Mouse (Mus musculus): Measurements from ENCODE around the gene Apbb1ip.
"Not testable (repeated sequence)": the region's sequence is repeated elsewhere in the genome, so short reads cannot be mapped to it uniquely, and the experiment has no call there.

The Apbb1ip gene

DNA sequence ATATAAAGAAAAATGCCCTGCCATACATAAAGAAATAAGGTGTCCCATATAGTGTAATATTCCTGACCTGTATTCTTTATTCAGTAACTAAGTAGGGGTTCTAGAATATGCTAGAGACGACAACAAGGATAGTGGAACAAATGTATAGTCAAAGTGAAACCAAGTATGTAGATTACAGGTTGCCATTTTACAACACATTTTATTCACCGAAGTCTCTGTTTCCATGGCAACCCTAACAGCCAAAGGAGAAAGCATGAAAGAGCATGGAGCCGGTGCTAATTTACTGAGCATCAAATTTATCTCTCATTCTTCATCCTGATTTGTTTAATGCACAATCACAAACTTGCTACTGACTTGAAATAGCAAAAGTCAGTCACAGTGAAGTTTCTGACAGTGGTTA is 83.6 kb downstream of the Apbb1ip start:
- no peak for DNase-seq

DNA sequence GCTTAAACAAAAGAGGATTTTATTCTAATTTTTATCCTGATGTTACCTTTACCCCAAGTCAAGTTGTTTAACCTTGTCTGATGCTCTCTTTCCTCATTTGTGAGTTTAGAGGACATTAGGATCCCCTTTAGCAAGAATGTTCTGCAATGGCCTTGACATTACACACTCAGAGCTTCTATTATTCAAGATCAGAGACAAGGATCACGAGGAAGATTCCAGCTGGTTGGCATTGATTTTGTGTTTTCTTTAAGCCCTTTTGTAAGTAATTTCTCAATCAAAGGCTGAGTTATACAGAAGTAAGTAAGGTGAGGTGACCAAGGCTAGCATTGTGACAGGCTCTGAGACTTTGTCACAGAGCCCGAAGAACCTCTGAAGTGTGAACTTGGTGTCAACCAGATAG is 88.3 kb downstream of the Apbb1ip start:
- no peak for DNase-seq

DNA sequence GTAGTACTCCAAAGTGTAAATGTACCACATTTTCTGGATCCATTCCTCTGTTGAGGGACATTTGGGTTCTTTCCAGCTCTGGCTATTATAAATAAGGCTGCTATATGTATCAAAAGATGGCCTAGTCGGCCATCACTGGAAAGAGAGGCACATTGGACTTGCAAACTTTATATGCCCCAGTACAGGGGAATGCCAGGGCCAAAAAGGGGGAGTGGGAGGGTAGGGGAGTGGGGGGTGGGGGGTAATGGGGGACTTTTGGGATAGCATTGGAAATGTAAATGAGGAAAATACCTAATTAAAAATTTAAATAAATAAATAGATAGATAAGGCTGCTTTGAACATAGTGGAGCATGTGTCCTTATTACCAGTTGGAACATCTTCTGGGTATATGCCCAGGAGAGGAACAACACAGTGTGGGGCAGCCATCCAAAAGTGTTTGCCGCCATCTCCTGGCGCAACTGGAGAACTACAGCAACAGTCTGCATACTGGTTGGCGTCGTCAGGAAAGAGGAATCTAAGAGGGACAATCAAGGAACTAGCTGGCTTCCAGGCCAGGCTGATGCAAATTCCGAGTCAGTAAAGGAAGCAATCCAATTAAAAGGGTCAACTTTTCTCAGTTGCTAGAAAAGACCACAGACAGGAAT is 90.6 kb downstream of the Apbb1ip start:
- DNase-seq = peak; percentile 72

DNA sequence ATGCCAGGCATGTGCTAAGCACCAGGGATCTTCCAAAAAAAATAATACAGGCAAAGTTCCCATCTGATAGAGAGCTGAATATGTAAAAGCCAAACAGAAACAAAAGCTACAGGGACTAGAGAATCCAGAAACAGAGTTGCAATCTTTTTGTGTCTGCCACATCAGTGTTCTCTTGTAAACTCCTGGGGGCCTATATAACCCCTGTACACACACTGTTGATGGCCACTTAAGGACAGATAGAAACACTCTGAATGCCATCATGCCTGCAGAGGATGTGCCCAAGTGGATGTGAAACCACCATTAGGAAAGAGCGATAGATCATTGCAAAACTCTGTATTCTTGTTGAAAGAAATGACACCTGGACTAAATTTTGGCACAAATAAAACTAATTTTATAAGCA is 91.9 kb downstream of the Apbb1ip start:
- no peak for DNase-seq

DNA sequence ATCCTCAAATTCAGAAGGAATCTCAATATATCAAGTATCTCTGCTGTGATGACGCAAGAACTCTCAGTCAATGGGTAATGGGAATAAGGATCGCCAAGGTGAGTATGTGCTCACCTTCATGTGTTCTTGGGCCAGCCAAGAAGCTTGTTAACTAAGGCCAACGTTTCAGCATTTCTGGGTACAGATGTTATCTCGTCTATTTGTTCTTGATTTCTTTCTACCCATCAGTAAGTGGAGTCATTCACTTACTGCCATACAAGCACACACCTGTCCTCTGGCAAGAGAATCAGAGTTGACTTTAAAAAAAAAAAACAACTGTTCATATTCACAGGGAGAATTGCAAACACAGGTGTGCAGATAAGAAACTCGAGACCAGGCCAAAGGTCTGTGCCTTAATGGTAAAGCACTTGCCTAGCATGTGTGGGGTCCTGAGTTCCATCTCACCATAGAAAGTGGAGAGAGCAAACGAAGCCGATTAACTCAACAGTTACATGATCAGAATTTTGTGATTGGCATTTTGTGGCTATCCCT is 93.1 kb downstream of the Apbb1ip start:
- DNase-seq = no peak

DNA sequence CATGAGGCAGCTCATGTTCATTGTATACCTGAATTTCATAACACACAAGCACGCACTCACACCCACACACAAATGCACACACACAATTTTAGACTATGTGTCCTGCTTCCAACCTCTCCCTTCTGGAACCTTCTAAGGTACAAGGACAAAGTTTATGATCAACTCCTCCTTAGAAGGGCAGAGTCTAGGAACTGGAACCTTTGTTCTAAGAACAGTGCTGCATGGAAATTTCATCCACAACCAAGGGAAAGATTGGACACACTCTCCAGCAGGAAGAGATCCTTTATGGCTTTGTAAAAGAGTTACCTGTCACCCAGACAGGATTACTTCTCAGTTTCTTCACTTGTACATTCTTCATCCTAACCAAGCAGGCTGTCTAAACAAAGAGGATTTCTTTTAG is 99.3 kb downstream of the Apbb1ip start:
- DNase-seq = no peak

DNA sequence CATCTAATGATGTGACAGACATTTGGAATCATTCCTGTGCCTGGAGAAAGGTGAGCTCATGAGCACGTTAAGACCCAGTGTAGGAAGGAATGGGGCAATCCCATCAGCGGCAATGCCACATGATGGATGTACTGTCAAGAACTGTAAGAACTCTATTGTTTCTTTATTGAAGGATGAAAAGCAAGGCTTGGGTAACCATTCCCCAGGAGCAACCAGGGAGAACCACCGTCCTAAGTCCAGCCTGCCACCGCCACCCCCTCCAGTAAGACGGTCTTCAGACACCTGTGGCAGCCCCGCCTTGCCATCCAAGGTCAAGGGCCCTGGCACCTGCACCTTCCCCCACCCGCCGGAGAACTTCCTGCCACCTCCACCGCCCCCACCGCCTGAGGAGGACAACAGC is 100.7 kb downstream of the Apbb1ip start:
- DNase-seq = no peak

DNA sequence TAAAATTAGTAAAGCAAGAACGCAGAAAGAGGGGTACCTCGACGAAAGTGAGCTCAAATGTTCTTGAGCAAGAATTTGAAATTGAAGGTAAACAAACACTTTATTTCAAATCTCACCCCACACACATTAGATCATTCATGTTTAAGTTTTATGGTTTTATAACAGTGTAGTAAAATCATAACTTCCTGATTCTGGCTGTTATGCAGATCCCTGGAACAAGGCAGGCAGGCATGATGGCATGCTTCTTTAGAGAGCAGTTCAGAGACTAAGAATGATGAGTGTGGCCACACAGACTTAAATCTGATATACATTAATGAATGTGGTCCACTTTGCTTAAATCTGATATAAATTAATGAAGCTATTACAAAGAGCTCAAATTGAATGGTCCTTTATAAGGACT is 102.7 kb downstream of the Apbb1ip start:
- no peak for DNase-seq

DNA sequence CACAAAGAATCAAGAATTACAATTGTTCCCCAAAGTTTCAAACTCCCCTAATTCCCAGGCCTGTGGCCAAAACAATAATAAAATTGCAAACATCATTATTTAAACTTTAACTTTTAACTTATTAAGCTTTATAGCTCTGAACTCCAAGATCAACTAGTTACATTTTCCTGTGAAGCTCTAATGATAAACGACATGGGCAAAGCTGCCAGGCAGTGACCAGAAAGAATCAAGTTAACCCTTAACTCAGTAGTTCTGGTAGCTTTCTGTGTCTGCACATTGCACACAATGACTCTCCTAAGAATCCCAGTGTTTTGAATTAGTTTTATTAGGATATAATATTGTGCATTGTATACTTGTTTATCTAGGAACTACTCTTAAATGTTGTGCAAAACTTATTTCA is 104.9 kb downstream of the Apbb1ip start:
- DNase-seq = no peak

DNA sequence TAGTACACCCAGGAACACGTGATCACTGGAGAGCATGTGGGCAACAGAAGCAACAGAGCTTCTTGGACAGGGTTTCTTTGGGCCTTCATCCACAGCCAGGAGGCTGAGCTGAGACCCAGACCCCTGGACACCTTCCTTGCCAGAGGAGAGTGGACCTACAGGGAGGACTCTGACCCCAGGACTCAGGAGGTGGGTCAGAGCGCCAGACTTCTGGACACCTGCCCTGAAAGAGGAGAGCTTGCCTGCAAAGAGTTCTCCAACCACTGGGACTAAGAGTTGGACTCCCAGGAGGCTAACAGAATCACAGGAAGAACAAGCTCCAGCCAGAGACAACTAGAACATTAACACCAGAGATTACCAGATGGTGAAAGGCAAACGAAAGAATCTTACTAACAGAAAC is 106.8 kb downstream of the Apbb1ip start:
- DNase-seq = not testable (repeated sequence)

DNA sequence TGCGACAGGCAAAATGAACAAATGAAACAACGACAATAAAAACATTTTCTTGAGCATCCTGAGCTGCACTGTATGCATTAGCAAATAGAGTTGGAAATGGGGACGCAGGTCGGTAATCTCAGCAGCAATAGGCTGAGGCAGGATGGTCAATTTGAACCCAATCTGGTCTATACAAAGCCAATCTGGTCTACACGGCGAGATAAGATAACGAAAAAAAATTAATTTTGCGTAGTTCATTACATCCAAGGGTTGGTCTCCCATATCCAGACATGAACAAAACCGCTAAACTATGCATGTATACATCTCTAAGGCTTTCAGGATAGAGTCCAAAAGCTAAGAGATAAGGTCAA is 121.0 kb downstream of the Apbb1ip start:
- no peak for DNase-seq

DNA sequence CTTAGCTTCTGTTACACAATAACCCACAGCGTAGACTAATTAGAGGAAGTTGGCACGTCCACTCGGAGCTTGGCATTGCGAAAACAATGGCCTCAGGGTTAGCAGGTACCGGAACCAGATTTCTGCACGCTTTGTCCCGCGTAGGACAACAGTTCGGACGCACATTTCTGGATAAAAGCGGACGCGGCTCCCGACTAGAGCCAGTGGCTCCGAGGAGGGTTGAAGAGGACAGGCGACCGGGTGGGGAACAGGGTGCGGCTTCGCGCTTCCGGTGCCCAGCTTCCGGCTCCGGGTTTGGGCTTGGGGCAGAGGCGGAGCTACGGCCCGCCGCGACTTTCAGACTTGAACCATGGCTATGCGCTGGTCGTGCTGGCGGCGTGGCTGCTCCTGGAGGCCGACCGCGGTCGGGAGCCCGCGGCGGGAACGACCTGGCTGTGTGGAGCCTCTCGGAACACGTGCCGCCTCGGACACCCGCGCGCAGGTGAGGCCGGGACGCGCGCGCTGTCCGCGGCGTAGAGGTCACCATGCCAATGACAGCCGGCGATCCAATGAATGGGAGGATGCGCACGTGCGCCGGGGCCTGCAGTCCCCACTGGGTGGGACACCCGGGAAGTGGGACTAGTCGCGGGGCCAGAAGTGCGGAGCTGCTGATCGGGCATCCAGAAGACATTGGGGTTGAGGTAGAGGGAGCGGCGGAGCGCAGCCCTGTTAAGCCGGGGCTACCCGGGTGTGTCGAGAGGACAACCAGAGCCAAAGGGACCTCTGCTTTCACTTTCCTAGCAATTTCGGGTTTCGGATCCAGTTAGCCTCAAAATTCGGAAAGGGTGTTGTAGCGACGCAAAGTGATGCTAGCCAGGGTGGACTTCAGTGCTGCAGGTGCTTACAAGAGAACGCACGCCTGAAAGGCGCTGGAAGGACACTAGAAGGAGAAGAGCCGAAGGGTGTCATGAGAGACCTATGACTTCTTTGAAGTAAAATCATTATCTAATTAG is 121.7 kb downstream of the Apbb1ip start, which contains the start of gene Pdss1:
Pdss1 (plus strand) TSS at position 241 of the 992 bp plus-strand sequence.
- peak; percentile 89 for DNase-seq

DNA sequence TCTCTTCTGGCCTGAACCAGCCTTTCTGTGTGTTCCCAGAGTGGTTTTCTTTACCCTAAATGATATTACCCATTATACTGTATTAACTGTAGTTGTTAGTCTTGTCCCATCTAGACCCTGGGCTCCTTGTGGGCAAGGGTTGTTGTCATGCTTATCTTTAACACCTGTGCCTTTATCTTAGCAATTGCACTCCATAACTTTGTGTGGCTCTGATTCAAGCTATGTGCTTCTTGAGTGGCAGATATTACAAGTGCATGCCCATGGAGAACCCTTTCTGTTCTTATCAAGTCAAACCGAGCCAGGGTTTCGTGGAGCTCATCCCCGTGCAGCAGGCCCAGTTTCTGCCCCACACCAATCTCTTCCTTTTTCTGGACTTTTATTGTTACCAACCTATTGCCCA is 130.1 kb downstream of the Apbb1ip start:
- no peak for DNase-seq

DNA sequence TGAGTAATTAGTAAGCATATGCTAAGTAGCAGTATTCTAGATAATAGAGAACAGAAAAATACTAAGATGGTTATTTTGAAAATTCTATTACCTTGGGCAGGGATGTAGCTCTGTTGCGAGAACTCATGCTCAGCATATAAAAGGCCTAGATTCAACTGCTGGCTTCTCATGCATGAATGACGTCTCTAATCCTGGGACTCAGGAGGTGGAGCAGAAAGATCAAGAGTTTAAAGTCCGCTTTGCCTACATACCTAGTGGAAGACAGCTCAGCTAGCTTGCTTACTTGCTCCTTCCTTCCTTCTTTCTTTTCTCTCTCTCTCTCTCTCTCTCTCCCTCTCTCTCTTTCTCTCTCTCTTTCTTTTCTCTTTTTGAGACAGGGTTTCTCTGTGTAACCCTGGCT is 140.5 kb downstream of the Apbb1ip start:
- no peak for DNase-seq

DNA sequence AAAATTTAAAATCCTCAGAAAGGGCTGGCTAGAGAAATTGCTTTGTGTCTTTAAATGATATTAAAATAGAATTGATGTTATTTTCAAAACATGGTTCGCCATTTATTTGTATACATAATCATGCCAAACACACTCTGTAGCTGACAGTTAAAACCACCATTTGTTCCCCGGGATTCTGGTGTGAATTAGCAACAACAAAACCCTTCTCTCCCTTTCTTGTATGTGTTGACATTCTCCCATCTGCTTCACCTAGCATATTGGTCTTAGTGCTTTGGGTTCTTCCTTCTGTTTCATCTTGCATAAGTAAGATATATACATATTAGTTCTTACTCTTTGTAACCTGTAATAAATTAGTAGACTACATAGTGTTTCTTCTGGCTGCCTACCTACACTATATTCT is 144.8 kb downstream of the Apbb1ip start:
- no peak for DNase-seq
